Mouse (Mus musculus) frontal cortex, adult (tissue): ENCODE data around the gene Bmpr1a.
A peak's percentile ranks its signal among the peaks of the same experiment; 100 is the strongest.
"Not testable (repeated sequence)": the region's sequence is repeated elsewhere in the genome, so short reads cannot be mapped to it uniquely, and the experiment has no call there.

Experiments used
- ATAC-seq: cut with Nextera tagmentation; 2 replicates; pipeline ENCODE4 v1.9.2; 2017; ENCODE audit warnings: mild to moderate bottlenecking, moderate library complexity, mixed read lengths; ENCODE audit not compliant: low TSS enrichment

Bmpr1a gene

DNA sequence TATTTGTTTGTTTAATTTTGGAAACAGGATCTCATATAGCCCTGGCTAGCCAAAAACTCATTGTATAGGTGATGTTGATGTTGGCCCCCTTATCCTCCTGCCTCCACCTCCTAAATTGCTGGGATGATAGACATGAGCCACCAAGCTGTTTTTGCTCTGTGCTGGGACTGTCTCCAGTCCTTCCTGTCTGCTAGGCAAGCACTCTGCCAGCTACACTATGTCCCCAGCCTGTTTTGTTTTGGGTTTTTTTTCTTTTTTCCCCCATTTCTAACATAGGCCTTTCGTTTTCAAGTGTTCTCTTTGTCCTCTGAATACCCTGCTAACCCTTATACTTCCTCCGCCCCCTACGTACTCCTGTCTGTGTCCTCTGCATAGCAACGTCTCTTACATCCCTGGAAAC, 109.8 kb downstream of the Bmpr1a start:
- ATAC-seq = no peak

DNA sequence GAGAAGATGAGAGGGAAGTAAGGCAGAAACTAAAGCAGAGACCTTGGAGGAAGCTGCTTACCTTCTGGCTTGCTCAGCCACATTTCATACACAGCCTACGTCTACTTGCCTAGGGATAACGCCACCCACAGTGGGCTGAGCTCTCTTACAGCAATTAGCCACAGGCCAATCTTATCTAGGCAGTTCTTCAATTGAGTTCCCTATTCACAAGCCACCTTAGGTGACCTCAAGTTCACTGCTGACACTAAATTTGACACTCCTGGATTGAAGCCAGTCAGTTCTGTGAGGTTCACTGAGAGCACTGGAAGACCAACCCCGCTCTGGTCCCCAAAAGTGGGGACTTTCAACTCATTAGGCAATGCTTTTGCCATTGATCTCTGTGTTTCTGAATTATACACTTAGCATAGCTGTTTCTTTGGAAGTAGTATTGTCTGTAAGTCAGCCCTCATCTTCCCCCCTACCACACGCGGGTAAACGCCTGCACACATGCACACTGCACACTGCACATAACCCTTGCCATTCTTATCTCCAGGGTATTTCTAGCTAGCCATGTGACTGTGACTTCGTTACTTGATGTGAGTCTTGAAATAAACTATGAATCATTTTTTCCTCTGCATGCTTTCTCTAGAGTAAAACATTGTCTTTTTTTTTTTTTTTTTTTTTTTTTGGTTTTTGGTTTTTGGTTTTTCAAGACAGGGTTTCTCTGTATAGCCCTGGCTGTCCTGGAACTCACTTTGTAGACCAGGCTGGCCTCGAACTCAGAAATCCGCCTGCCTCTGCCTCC, 120.0 kb downstream of the Bmpr1a start:
- no peak for ATAC-seq

DNA sequence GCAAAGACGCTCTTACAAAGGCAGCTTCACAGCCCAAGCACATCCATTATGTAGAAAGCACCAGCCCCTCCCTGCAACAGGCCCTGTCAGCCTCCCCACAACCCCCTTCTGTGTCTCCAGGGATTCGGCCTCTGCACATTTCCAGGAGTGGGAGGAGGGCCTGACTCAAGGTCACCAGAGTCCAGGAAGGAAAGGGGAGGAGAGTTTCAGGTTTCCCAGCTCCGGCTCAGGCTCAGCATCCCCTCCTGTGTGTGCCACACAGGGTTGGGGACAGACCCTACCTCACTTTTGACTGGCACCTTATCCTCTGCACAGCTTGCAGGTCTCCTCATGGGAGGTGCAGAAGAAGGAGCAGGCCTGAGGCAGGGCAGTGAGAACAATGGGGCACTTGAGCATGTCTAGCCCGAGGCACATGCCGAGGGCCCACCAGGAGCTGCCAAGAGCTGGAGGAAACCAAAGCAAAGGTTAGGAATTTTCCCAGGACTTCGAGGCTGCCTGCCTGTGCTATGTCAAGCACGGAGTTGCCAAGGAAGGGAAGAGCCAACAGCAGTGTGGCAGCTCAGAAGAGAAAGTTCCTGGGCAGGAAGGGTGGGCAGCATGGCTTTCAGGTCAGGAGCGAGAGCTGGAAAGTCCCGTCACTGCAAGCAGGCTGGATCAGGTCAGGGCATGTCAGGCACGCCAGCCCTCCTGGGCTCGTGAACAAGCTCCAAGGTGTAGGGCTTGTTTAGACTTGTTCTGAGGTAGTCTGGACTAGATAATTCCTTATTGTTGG, 124.4 kb downstream of the Bmpr1a start:
- no peak for ATAC-seq

DNA sequence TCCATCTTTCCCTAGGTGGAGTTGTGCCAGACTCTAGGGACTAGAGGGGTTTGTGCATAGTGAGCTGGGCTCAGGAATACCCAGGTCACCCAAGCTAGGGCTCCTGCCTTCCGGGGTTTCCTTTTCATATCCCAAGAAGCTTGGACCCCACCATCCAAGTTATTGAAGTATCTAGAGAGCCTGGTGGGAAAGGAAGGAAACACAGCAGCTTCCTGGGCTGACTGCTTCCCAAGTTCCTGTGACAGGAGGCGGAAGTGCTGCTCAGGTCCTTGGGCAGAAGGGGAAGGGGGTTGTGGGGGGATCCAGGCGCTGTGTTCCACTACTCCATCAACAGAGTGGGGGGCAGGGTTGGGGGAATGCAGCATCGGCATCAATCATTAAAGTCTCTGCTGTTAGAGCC, 126.0 kb downstream of the Bmpr1a start:
- ATAC-seq = no peak

DNA sequence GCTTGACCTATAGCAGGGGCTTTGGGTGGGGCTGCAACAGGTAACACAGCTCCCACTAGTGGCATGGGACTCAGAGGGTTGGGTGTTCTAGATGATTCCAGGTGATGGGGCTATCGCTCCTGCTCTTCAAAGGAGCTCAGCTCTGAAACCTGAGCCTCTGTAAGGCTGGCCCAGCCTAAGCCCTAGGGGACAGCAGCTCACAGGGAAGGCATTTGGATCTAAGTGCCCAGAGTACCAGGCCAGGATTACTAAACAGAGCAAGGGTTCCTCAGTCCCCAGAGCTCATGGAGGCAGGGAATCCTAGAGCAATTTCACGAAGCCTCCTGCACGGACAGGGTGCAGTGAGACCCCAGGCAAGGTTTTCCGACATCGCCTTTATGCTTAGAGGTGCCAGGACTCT, 127.2 kb downstream of the Bmpr1a start:
- ATAC-seq = no peak

DNA sequence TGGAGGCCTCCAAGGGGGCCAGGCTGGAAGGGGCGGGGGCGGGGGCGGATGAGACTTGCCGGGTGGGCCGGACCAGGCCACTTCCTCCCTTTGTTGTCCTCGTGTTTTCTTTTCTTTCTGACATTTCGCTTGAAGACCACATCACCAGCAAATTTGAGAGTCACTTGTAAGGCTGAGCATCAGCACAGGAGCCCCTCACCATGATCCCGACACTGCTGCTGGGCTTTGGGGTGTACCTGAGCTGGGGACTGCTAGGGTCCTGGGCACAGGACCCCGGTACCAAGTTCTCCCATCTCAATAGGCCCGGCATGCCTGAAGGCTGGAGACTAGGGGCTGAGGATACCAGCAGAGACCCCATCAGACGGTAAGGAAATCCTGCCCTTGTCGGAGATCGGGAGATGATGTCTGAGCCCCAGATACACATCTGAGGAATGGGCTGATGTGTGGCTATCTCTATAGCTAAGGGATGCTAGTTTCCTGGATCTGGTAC, 127.7 kb downstream of the Bmpr1a start, which contains the start of gene Mmrn2:
TSS of gene Mmrn2 (plus strand) at position 51 of the 490 bp plus-strand sequence.
- no peak for ATAC-seq

DNA sequence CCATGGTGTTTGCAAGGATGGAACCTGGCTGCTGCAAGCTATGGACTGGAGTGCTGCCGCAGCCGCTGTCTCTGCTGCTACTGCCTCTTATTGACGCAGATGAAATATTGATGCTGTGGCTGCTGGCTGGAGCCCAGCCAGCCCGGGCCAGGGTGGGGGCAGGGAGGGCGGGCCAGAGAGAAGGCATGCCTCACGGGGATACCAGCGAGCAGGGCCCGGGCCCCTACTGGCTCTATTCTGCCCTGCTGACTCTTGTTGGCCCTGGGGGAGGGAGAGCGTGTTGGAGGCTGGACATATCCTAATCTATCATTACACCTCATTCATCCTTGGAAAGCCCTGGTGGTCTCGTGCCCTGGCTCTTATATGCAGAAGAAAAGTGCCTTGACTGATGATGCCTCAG, 128.6 kb downstream of the Bmpr1a start, which contains the start of gene Sncg:
TSS of gene Sncg (minus strand) at position 213 of the 400 bp plus-strand sequence.
- ATAC-seq = no peak

DNA sequence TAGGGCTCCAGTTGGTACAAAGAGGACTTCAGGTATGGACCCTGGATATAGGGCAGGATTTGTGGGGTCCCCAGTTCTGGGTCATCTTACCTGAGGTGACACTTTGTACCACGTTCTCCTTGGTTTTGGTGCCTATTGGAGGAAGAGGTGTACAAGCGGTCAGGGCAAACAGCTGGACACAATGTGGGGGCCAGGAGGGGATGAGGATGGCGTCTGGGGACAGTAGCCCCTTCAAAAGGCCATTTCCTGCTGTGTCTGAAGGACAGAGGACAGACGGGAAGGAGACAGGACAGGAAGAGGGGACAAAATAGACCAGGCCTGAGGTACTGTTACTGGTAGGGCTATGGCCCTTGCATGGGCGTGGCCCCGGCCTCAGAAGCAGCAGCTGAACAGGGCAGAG, 129.6 kb downstream of the Bmpr1a start:
- no peak for ATAC-seq

DNA sequence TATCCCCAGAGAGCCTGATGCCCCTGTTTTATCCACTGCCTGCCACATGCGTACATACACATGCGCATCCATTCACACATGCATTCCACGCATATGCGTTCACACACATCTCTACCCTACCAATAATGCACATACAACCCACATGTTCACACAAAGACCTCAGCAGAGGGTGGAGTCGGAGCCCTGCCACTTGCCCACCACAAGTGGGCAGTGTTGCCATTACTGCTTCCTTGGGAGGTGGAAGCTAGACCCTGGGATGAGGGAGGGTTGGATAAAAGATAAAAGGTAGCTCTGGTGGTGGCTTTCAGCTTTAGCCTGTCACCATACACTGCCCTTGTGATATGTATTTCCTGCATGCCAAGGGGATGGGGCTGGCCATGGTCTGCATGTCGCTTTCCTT, 130.5 kb downstream of the Bmpr1a start:
- ATAC-seq = no peak

DNA sequence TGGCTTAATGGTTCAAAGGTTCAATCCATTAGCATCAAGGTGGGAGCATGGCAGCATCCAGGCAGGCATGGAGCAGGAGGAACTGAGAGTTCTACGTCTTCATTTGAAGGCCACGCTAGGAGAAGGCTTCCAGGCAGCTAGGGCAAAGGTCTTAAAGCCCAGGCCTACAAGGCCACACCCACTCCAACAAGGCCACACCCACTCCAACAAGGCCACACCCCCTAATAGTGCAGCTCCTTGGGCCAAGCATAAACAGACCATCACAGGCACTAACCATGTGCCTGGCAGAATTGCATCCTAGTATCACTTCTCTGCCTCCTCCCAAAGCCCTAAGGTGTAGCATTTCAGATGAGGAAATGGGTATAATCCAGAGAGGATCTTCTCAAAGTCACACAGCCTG, 131.4 kb downstream of the Bmpr1a start:
- no peak for ATAC-seq

DNA sequence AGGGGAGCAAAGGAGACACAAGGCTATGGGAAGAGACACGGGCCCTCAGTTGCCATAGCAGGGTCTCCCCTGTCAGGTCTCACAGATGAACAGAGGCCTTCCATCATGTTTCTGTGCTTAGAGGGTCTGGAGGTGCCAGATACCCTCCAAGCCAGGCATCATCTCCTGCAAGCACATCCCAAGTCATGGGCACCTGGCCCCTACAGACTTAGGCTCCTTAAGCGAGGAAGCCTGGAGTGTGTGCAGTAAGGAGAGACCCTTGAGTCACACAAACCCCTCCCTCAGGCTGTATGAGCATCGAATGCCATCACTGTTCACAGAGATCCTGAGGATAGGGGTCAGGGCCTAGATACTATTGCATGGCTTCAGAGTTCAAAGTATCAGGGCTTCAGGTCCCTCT, 132.2 kb downstream of the Bmpr1a start:
- ATAC-seq = no peak

DNA sequence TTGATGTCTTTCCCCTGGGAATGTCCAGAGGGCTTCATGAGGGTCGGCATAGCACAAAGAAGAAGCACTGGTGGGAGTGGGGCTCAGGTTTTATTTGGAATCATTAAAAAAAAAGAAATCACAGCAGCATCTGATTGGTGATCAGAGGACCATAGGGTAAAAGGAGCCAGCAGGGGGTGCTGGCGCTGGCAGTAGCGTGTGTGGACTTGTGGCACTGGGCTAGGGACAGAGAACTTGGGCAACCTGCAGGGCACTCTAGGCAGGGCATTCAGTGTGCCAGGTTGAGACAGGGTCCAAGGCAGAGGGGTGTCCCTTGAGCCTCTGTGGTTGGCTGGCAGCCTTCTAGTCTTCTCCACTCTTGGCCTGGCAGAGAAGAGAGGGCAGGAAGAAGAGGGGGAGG, 132.9 kb downstream of the Bmpr1a start:
- no peak for ATAC-seq

DNA sequence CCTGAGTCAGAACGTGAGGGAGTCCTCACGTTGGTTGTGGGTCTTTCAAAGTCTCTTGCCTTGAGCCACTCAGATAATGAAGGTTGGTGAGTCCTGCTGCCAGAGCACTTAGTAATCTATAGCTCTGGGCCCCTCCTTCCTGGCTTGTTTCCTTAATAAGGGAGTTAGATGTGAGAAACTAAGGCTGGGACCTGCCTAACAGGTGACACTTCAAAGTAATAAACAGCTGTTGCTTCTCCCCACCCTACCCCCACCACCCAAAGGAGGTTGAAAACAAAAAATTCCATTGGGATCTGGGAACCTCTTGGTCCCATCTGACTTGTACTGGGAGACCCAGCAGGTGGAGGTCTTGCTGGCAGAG, 138.0 kb downstream of the Bmpr1a start:
- ATAC-seq = no peak

DNA sequence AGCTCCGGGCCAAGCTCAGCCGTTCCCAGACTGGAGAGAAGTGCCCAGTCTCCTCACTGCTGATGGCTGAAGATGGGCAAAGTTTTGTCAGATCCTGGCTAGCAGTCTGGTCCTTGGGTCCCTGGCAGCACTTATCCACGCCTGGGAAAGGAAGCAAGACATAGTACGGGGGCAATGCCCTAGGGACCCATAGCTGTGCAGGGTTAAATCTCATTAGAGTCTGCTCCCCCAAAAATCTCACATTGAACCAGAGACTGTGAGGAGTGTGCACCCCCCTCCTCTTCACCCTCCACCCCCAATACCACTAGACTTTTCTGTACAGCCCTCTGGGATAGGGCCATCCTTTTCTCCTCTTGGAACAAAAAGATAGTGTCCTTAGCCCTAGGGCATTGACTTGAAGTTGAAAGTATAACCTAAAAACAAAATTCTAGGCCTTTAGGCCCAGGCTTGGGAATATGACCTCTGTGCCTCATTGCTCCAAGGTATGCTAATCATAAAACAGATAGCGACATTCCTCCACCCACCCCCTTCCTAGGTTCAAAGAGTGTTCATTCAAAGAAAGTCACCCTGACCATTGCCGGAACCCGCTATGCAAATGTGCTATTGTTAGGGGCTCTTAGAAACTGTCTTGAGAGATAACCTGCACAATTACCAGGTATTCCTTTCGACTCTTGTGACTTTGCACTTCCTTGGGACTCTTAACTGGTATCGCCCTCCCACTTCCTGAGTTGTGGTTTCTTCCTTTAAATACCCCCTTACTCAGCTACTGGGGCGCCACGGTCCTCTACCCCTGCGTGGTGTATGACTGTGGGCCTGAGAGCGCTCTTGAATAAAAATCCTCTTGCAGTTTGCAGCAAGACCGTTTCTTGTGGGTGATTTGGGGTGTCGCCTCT, 138.6 kb downstream of the Bmpr1a start:
- not testable (repeated sequence) for ATAC-seq

DNA sequence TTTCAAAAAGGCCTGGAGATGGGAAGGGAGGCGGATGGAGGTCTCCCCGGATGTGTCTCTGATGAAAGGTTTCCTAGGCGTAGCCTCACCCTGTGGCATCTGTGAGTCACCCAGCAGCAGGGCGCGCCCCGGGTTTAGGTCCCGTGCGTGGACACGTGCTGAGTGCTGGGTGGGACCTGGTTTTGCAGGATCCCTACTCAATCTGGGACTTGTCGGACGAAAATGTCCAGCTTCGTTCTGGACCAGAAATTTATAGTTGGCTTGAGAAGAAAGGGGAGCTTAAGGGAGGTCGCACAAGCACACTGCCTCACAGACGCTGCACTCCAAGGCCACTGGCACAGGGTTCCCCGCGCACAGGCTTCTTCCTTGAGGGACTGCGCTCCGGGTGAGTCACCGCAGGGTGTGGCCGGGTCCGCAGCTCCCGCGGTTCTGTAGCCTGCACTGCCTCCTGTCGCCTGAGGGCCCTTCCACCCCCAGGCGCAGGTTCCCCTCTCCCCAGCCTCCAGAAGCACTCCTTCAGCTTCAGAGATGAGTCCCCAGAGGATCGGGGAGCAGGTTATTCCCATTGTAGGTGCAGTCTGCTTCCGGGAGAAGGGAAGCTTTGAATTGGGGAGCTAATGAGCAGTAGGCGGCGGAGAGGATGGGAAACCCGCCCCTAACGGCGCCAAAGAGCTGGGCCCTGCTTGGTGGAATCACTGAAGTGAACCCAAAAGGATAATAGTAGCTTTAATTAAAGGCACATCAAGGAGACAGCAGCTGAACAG, 139.5 kb downstream of the Bmpr1a start:
- ATAC-seq = peak; percentile 92

DNA sequence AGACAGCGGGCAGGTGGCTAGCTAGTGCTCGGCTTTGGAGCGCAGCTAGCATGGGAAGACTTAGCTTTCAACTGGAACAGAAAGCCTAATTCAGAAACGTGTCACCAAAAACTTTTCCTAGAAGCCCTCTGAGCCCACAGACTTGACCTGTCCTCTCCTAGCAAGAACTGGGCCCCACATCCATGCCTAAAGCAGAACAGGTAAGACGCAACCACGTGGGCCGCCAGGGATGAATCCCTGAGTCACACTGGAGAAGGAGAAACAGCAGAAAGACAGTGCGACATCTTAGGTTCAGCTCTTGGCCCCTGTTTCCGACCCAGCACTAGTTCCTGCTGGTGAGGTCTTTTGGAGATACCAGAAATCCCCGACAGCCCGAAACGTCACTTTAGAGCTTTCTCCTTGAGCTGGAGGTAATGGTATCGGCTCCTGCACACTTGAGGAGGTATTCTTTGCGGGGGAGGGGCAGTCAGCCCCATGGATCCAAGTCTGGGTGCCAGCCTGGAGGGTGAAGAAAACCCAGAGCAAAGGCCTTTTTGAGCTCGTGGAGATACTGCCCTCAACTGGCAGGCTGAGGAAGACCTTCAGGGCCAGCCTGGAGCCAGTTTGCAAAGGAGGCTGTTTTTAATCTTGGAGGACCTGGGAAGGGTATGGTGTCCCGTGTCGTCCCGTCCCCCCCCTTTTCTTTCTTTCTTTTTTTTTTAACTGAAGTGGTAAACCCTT, 140.3 kb downstream of the Bmpr1a start:
- ATAC-seq = peak; percentile 84

DNA sequence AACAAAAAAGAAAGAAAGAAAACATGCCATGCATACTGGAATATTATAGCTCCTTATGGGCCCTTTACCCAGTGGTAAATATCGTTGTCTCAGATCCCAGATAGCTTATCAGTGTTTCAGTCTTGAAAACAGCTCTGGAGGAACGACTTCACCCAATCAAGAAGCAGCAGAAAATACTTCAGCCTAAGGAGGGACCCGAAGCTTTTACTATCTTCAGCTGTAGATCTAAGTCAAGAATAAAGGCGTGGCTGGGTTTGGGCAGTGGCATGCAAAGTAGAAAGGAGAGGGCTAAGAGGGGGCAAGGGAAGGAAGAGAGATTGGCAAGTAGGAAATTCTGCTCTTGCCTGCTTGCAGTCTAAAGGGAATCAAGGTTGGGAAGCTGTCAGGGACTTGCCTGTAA, 141.0 kb downstream of the Bmpr1a start:
- ATAC-seq = no peak
